Mouse (Mus musculus): ENCODE results near the gene Rabl6. TPM values are rescaled to one million over a fixed set of nuclear protein-coding genes. Genes with fewer than 3 reads are reported as not detected.

Rabl6 gene
- polyA plus RNA-seq, 1 experiment from 2014 or later: 49.2 TPM

DNA sequence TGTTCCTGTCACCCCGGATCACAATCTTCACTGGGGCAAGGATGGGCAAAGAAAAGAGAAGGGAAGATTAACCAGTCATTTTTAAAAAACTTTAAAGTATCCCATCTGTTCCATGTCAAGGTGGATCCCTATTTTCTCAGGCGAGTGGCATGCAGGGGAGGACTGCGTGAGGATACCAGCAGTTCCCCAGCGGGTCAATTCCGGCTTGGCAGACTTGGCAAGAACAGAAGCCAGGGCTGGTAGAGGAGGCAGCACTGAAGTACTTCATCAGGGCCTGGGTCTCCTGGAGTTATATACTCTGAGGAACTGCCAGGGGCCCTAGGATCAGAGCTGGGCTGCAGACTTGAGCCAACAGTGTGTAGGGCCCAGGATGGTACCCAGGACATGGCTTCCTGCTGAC, 5.8 kb downstream of the Rabl6 start:
- H3K36me3 ChIP-seq (ENCODE audit: control insufficient read depth, insufficient read depth, low read length): peaks cover 9% of the 10 kb centered on the region; the same call in 1 of the 2 replicates
- DNase-seq (ENCODE audit: low spot score, missing footprints) (no peak), ATAC-seq (ENCODE audit: low FRiP score) (no peak)
- H3K4me2 ChIP-seq: no peak overlapping the region
- H3K4me3 ChIP-seq (ENCODE audit: low read depth, low read length): no peak overlapping the region
- WGBS: 90% methylated on average over 5 of the region's 5 CpGs
- no peaks in the 10 kb centered on the region for H3K27me3 ChIP-seq (ENCODE audit: control insufficient read depth, insufficient read depth, low read length)
- no peak overlapping the region for H3K9ac ChIP-seq (ENCODE audit: low read length)
- no peaks in the 10 kb centered on the region for H3K9me3 ChIP-seq (ENCODE audit: control insufficient read depth, low read length)
- H3K4me1 ChIP-seq (ENCODE audit: control insufficient read depth, insufficient read depth, low read length): peaks cover 10% of the 10 kb centered on the region
- no peak overlapping the region for H3K27ac ChIP-seq (ENCODE audit: low read depth, low read length)

DNA sequence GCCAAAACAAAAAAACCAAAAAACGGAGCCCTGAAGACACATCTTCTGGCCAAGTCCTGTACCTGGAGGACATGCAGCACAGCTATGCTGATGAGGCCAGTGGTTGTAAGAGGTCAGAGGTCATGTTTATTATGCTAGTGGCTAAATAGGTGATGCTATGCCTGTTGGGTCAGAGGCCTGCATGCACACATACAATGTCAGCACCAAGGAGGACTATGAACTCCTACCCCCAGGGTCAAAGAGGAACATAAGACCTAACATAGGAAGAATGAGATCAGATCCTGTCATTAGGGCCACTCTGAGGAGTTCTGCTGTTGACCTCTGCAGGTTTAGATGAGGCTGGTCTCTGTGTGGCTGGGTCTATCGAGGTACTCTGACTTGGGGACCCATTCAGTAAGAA, 8.3 kb downstream of the Rabl6 start:
- no peak overlapping the region for H3K9ac ChIP-seq (ENCODE audit: low read length)
- no peak overlapping the region for H3K4me3 ChIP-seq (ENCODE audit: low read depth, low read length)
- no peaks in the 10 kb centered on the region for H3K4me1 ChIP-seq (ENCODE audit: control insufficient read depth, insufficient read depth, low read length)
- no peak overlapping the region for H3K4me2 ChIP-seq
- no peaks in the 10 kb centered on the region for H3K27me3 ChIP-seq (ENCODE audit: control insufficient read depth, insufficient read depth, low read length)
- H3K36me3 ChIP-seq (ENCODE audit: control insufficient read depth, insufficient read depth, low read length): peaks cover 20% of the 10 kb centered on the region; the same call in 1 of the 2 replicates
- no peak overlapping the region for H3K27ac ChIP-seq (ENCODE audit: low read depth, low read length)
- 93% methylated on average over 2 of the region's 2 CpGs for WGBS
- no peak for DNase-seq (ENCODE audit: low spot score, missing footprints)
- no peak for ATAC-seq (ENCODE audit: low FRiP score)
- H3K9me3 ChIP-seq (ENCODE audit: control insufficient read depth, low read length): no peaks in the 10 kb centered on the region

DNA sequence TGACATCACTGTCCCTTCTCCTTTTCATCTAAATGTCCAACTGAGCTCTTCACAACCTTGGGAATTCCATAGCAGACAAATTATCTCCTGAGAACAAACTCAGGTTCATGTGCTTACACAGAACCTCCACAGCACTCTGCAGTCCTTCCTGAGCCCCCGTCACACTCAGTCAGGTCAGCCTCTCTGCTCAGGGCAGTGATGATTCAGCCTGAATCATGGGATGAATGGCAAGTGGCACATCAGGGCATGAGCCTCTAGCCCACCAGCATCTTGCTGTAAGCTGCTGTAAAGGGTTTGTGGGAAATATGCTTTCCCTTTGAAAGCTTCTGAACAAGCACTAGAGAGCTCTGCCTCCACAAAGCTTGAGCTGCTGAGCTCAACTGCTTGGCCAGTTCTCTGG, 9.6 kb downstream of the Rabl6 start:
- Histone ChIP-seq H3K27ac (ENCODE audit: low read depth, low read length) (no peak overlapping the region), H3K9me3 (ENCODE audit: control insufficient read depth, low read length) (no peaks in the 10 kb centered on the region), H3K4me1 (ENCODE audit: control insufficient read depth, insufficient read depth, low read length) (no peaks in the 10 kb centered on the region), H3K4me3 (ENCODE audit: low read depth, low read length) (no peak overlapping the region), H3K4me2 (no peak overlapping the region), H3K9ac (ENCODE audit: low read length) (no peak overlapping the region), H3K36me3 (ENCODE audit: control insufficient read depth, insufficient read depth, low read length) (peaks cover 22% of the 10 kb centered on the region; the same call in 1 of the 2 replicates), H3K27me3 (ENCODE audit: control insufficient read depth, insufficient read depth, low read length) (no peaks in the 10 kb centered on the region)
- DNase-seq (ENCODE audit: low spot score, missing footprints) (no peak), ATAC-seq (ENCODE audit: low FRiP score) (no peak)
- WGBS: 100% methylated on average over 1 of the region's 1 CpGs

DNA sequence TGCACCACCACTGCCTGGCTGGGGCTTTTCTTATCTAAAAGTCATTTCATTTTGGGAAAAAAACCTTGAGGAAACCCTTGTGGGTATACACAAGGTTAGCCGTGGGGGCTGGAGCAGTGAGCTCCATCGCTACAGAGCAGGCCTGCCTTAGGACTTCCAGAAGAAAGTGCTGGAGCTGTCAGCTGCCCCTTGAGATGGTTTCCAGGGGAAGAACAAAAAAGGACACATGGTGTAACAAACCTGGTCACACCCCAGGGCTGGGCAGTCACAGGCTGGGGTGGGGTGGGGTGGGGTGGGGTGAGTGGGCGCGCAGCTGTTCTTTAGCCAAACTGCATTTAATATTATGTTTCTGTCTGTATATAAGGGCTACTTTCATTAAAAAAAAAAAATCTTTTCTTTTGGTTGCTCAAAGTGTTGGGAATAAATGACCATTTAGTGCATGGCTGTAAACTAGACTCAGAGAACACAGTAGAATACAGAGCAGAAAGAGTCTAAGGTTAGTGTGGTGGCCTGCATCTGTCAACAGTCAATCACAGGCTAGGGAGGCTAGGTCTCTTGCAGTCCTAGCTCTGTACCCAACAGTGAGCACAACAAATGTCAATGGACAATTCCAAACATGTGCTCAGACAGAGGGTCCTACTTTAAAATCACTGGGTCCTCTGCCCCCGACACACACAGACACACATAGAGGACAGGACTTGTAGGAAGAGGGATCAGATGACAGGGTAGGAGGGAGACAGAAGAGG, 11.4 kb downstream of the Rabl6 start:
- peaks cover 26% of the 10 kb centered on the region for H3K36me3 ChIP-seq (ENCODE audit: control insufficient read depth, insufficient read depth, low read length)
- WGBS: 95% methylated on average over 5 of the region's 5 CpGs
- no peak for ATAC-seq (ENCODE audit: low FRiP score)

DNA sequence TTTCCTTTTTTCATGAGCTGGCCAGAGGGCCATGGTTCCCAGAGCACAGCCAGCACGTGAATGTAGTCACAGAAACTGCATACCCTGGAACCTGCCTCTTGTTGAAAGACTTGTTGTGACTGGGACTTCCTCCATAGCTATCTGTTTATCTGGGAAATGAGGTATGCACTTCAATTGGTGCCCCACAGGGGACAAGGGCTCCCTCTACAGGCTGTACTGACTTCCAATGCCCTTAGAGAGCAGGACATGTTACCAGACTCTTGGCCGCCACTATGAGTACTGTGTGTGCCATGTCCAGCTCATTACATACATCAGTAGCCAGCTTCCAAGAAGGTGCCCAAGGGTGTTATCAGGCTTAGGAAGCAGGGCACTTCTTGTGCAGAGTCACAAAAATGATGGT, 16.5 kb downstream of the Rabl6 start:
- no peaks in the 10 kb centered on the region for H3K27me3 ChIP-seq (ENCODE audit: control insufficient read depth, insufficient read depth, low read length)
- H3K9ac ChIP-seq (ENCODE audit: low read length): no peak overlapping the region
- 81% methylated on average over 2 of the region's 2 CpGs for WGBS
- DNase-seq (ENCODE audit: low spot score, missing footprints) (no peak), ATAC-seq (ENCODE audit: low FRiP score) (no peak)
- H3K36me3 ChIP-seq (ENCODE audit: control insufficient read depth, insufficient read depth, low read length): peaks cover 25% of the 10 kb centered on the region
- no peaks in the 10 kb centered on the region for H3K4me1 ChIP-seq (ENCODE audit: control insufficient read depth, insufficient read depth, low read length)
- no peak overlapping the region for H3K27ac ChIP-seq (ENCODE audit: low read depth, low read length)
- no peaks in the 10 kb centered on the region for H3K9me3 ChIP-seq (ENCODE audit: control insufficient read depth, low read length)
- H3K4me2 ChIP-seq: no peak overlapping the region
- H3K4me3 ChIP-seq (ENCODE audit: low read depth, low read length): no peak overlapping the region

More for the DNA sequence above, 11.4 kb downstream of the Rabl6 start:
- no peak overlapping the region for H3K27ac ChIP-seq (ENCODE audit: low read depth, low read length)
- H3K4me1 ChIP-seq (ENCODE audit: control insufficient read depth, insufficient read depth, low read length): no peaks in the 10 kb centered on the region
- H3K4me3 ChIP-seq (ENCODE audit: low read depth, low read length): no peak overlapping the region
- no peak for DNase-seq (ENCODE audit: low spot score, missing footprints)
- no peak overlapping the region for H3K4me2 ChIP-seq
- no peak overlapping the region for H3K9ac ChIP-seq (ENCODE audit: low read length)
- no peaks in the 10 kb centered on the region for H3K27me3 ChIP-seq (ENCODE audit: control insufficient read depth, insufficient read depth, low read length)
- no peaks in the 10 kb centered on the region for H3K9me3 ChIP-seq (ENCODE audit: control insufficient read depth, low read length)

DNA sequence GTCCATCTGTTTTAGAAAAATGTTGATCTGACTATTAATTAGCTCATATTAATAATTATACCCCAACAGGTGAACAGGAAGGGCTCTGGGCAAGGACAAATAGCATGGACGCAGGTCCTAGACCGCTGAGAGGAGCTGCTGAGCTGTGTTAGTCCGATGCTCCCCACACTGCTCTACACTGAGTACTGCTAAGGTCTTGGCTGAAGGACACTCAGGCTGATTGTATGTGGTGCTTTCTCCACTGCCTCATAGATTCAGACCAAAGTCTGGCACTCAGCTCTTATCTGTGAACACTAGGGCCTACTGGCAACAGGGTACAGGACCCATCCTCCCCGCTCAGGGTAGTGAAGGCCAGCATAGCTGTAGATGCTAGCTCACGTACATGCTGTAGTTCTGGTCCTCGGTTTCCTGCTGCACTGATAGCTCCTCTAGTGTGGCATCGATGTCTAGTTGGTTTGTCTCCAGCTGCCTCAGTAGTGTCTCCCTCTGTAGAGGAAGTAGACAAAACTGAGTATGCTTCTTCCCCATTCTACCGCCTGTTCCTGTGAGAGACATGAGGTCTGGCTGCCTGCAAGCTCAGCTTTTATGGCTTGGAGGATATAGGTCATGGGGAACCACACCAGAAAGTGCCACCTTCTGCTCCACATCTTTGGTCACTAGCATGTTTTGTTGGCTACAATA, 20.0 kb downstream of the Rabl6 start:
- DNase-seq (ENCODE audit: low spot score, missing footprints): no peak
- Histone ChIP-seq H3K4me2 (no peak overlapping the region), H3K4me1 (ENCODE audit: control insufficient read depth, insufficient read depth, low read length) (no peaks in the 10 kb centered on the region), H3K27me3 (ENCODE audit: control insufficient read depth, insufficient read depth, low read length) (no peaks in the 10 kb centered on the region), H3K9ac (ENCODE audit: low read length) (no peak overlapping the region), H3K9me3 (ENCODE audit: control insufficient read depth, low read length) (no peaks in the 10 kb centered on the region), H3K27ac (ENCODE audit: low read depth, low read length) (no peak overlapping the region), H3K36me3 (ENCODE audit: control insufficient read depth, insufficient read depth, low read length) (peaks cover 21% of the 10 kb centered on the region), H3K4me3 (ENCODE audit: low read depth, low read length) (no peak overlapping the region)
- no peak for ATAC-seq (ENCODE audit: low FRiP score)
- 92% methylated on average over 8 of the region's 8 CpGs for WGBS

DNA sequence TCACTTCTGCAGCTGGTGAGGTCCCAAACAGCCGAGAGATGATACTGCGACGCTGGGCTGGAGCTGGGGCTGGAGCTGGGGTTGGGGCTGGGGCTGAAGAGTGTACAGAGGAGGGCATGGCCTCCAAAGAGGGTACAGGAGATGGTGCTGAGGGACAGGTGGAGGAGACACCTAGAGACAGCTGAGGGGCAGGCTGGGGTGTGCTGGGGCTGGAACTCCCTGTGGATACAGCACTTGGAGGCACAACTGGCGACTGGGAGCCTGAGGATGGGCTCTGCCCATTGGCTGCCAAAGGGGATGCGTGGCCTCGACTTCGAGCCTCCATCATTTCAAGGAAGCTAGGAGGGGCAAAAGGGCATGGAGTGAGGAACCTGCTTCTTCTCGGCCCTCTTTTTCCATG, 21.0 kb downstream of the Rabl6 start:
- no peak for DNase-seq (ENCODE audit: low spot score, missing footprints)
- no peak overlapping the region for H3K4me3 ChIP-seq (ENCODE audit: low read depth, low read length)
- no peak for ATAC-seq (ENCODE audit: low FRiP score)
- no peak overlapping the region for H3K4me2 ChIP-seq
- H3K9ac ChIP-seq (ENCODE audit: low read length): no peak overlapping the region
- WGBS: 93% methylated on average over 8 of the region's 8 CpGs
- no peak overlapping the region for H3K27ac ChIP-seq (ENCODE audit: low read depth, low read length)
- peaks cover 16% of the 10 kb centered on the region for H3K36me3 ChIP-seq (ENCODE audit: control insufficient read depth, insufficient read depth, low read length)
- 0 out of 2 replicates have a peak, but pooled peaks cover 2% of the 10 kb centered on the region for H3K4me1 ChIP-seq (ENCODE audit: control insufficient read depth, insufficient read depth, low read length)
- H3K9me3 ChIP-seq (ENCODE audit: control insufficient read depth, low read length): no peaks in the 10 kb centered on the region
- H3K27me3 ChIP-seq (ENCODE audit: control insufficient read depth, insufficient read depth, low read length): no peaks in the 10 kb centered on the region

DNA sequence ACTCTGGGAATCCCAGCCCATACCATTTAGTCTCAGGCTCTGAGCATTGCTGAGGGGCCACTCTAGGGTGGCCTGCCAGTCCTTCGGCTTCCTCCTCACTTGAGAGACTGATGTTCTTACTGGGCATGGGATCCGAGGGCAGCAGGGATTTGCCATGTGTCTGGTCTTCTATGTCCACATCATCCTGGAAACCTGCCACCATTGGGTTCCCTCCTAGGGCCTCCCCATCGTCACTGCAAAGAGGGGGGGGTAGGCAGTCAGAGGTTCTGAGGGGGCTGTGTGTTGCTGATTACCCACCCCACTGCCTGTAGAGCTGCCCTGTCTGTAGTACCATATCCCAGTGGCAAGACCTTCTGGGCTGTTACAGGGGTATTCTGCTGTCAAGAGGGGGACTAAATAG, 22.7 kb downstream of the Rabl6 start:
- Histone ChIP-seq H3K36me3 (ENCODE audit: control insufficient read depth, insufficient read depth, low read length) (peaks cover 11% of the 10 kb centered on the region), H3K4me1 (ENCODE audit: control insufficient read depth, insufficient read depth, low read length) (peaks cover 8% of the 10 kb centered on the region; the same call in 1 of the 2 replicates), H3K27ac (ENCODE audit: low read depth, low read length) (no peak overlapping the region), H3K4me2 (no peak overlapping the region), H3K9me3 (ENCODE audit: control insufficient read depth, low read length) (no peaks in the 10 kb centered on the region), H3K9ac (ENCODE audit: low read length) (no peak overlapping the region), H3K27me3 (ENCODE audit: control insufficient read depth, insufficient read depth, low read length) (peaks cover 8% of the 10 kb centered on the region), H3K4me3 (ENCODE audit: low read depth, low read length) (no peak overlapping the region)
- DNase-seq (ENCODE audit: low spot score, missing footprints) (no peak), ATAC-seq (ENCODE audit: low FRiP score) (no peak)
- 91% methylated on average over 3 of the region's 3 CpGs for WGBS

DNA sequence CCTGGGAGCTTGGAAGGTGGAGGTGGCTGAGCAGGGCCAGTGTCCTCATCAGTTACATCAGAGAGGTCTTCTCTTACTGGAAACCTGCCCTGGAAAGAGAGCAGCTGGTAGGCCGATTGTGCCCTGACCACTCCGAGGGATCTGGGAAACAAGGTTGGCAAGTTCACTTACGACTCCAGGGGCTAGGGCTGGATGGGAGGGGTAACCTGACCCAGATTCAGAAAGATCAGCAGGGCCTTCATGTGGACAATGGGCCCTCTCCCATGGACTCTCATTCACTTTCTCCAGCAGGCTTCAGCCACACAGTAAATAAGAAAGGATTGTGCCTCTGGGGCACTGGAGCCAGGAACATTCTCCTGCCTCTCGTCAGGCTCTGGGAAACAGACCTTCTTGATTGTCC, 23.5 kb downstream of the Rabl6 start:
- H3K4me2 ChIP-seq: no peak overlapping the region
- DNase-seq (ENCODE audit: low spot score, missing footprints) (no peak), ATAC-seq (ENCODE audit: low FRiP score) (no peak)
- H3K27ac ChIP-seq (ENCODE audit: low read depth, low read length): no peak overlapping the region
- no peaks in the 10 kb centered on the region for H3K9me3 ChIP-seq (ENCODE audit: control insufficient read depth, low read length)
- H3K9ac ChIP-seq (ENCODE audit: low read length): no peak overlapping the region
- H3K4me1 ChIP-seq (ENCODE audit: control insufficient read depth, insufficient read depth, low read length): peaks cover 8% of the 10 kb centered on the region; the same call in 1 of the 2 replicates
- no peak overlapping the region for H3K4me3 ChIP-seq (ENCODE audit: low read depth, low read length)
- WGBS: 88% methylated on average over 4 of the region's 4 CpGs
- H3K36me3 ChIP-seq (ENCODE audit: control insufficient read depth, insufficient read depth, low read length): peaks cover 7% of the 10 kb centered on the region
- peaks cover 16% of the 10 kb centered on the region for H3K27me3 ChIP-seq (ENCODE audit: control insufficient read depth, insufficient read depth, low read length)
